Mouse (Mus musculus) kidney, adult 2 months (tissue): ENCODE measurements around the gene Fam186a. TPM values are rescaled to one million over a fixed set of nuclear protein-coding genes. Genes with fewer than 3 reads are reported as not detected.
"Not testable (repeated sequence)": the region's sequence is repeated elsewhere in the genome, so short reads cannot be mapped to it uniquely, and the experiment has no call there.

Experiments
- DNase-seq: peaks from one replicate; pipeline ENCODE4 v3.0.0; 2021
- H3K27ac ChIP-seq: fragments of 200-500 bp; 2 replicates; pipeline ENCODE4 v1.5.1; 2012; ENCODE audit warnings: low read depth, low read length, control low read depth, inconsistent platforms; ENCODE audit not compliant: insufficient read depth
- H3K27me3 ChIP-seq: fragments of 200-500 bp; replicated peaks from 2 replicates; pipeline ENCODE4 v1.6.1; 2012; ENCODE audit warnings: mild to moderate bottlenecking, moderate library complexity, low read length, inconsistent platforms; ENCODE audit not compliant: control insufficient read depth, insufficient read depth
- H3K36me3 ChIP-seq: fragments of 200-500 bp; 2 replicates; pipeline ENCODE4 v1.6.1; 2012; ENCODE audit warnings: mild to moderate bottlenecking, moderate library complexity, low read length, inconsistent platforms; ENCODE audit not compliant: control insufficient read depth, insufficient read depth
- H3K4me1 ChIP-seq: fragments of 200-500 bp; 2 replicates; pipeline ENCODE4 v1.6.1; 2011; ENCODE audit warnings: low read length; ENCODE audit not compliant: control insufficient read depth, insufficient read depth
- H3K4me3 ChIP-seq: fragments of 200-500 bp; 2 replicates; pipeline ENCODE4 v1.5.1; 2011; ENCODE audit warnings: mild to moderate bottlenecking, low read depth, low read length, control low read depth; ENCODE audit not compliant: insufficient read depth
- CTCF ChIP-seq: fragments of 200-500 bp; conservative IDR thresholded peaks from 2 replicates; pipeline ENCODE4 v1.5.1; 2011; ENCODE audit warnings: low read depth, mild to moderate bottlenecking, control low read depth, low read length, moderate library complexity, mixed read lengths; ENCODE audit not compliant: insufficient read depth, insufficient read length
- POLR2A ChIP-seq: fragments of 200-500 bp; IDR thresholded peaks from one replicate; pipeline ENCODE4 v1.6.1; 2011; ENCODE audit warnings: low read depth, low read length, control low read depth
- WGBS: fragments of 180-500 bp; shearing (Covaris S2); methylation state at CpG from one replicate; pipeline ENCODE4 v1.1.7; 2018; 5-methylcytosine and 5-hydroxymethylcytosine counted together
- polyA plus RNA-seq: library from polyadenylated mRNA; depleted of rRNA; stranded (reverse); fragments of >200 nt; gene quantifications from 2 replicates; pipeline ENCODE4 v1.2.3, GENCODE M21; 2012

The Fam186a gene
- polyA plus RNA-seq, 1 experiment = 0.05 TPM

GRCm38 (mm10) chr15:99974476-99975220 is 7.8 kb upstream of the Fam186a start:
- H3K4me3 ChIP-seq = no peak overlapping the region
- no peaks in the 10 kb centered on the region for H3K36me3 ChIP-seq
- TF ChIP-seq CTCF = no peak
- H3K4me1 ChIP-seq = peaks cover 13% of the 10 kb centered on the region; the same call in 1 of the 2 replicates
- no peak for DNase-seq
- no peak overlapping the region for H3K27ac ChIP-seq
- WGBS = 42% methylated on average over 2 of the region's 2 CpGs
- no peaks in the 10 kb centered on the region for H3K27me3 ChIP-seq

DNA sequence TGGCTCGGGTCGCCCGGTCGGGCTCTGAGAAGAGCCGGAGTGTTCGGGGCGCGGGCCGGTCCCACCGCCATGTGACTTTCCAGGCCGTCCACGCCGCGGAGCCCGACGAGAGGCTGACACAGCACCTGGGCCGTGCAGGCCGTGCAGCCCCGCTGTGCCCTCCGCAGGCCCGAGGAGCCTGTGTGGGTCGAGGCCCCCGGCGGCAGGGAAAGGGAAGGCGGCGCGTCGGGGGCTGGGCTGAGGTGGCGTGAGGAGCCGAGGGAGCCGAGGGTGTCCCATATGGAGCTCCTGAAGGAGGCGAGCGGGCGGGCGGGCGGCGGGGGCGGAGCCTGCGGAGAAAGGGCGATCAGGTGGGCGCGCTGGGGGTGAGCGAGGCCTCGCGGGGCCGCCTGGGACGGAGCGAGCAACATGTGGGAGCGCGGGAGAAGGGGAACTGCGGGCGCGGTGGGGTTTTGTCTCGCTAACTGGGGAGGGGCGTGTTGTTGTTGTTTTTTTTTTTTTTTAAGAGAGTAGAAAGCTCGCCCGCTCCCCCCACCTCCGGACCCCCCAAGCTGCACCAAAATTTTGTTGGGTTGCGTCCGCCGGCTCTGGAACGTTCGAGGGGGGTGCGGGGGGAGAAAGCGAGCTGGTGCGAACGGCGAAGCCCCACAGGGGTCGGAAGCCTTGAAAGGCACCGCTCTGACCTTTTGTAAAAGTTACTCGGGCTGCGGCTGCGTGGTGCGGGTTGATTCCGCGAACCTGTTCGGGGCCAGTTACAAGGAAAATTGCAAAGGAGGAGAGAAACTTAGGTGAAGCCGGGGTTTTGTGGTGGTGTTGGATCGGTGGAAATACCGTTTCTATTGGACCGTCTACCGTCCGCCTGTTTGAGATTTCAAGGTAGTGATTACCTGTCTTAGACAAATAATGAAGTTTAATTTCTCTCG is 6.4 kb upstream of the Fam186a start:
- Histone ChIP-seq H3K27me3 (no peaks in the 10 kb centered on the region), H3K4me1 (peaks cover 7% of the 10 kb centered on the region; the same call in 1 of the 2 replicates), H3K27ac (peak overlapping the region; percentile 83), H3K36me3 (no peaks in the 10 kb centered on the region), H3K4me3 (peak overlapping the region; percentile 92)
- 1% methylated on average over 84 of the region's 84 CpGs for WGBS
- DNase-seq = peak; percentile 50
- no peak for TF ChIP-seq CTCF
- TF ChIP-seq POLR2A = no peak

- Histone ChIP-seq H3K4me3 (peak overlapping the region; percentile 92), H3K27ac (peak overlapping the region; percentile 95), H3K4me1 (peaks cover 7% of the 10 kb centered on the region; the same call in 1 of the 2 replicates), H3K27me3 (no peaks in the 10 kb centered on the region), H3K36me3 (no peaks in the 10 kb centered on the region)
- TF ChIP-seq CTCF (no peak), POLR2A (no peak)
- WGBS = under 1% methylated on average over 50 of the region's 50 CpGs
- DNase-seq = peak; percentile 98
Observed at GRCm38 (mm10) chr15:99972361-99972988, 5.6 kb upstream of the Fam186a start.

DNA sequence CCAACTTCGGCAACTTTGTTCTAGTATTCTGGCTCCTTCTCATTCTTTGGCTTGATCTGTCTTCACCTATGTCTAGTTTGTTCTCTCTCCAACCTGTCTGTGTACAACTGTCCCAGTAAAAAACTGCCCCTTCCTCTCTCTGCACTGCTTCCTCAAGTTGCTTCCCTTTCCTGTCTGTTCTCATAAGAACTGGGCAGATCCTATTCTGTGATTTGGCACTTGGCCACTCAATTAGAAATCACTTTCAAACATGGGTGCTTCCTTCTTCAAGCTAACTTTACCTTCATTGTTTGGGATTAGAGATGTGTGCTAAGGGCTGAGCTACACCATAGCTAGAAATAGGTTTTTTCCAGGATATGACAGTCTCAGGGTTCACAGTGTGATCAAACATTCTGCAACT is 3.7 kb upstream of the Fam186a start:
- DNase-seq = peak; percentile 59
- Histone ChIP-seq H3K27me3 (no peaks in the 10 kb centered on the region), H3K36me3 (no peaks in the 10 kb centered on the region), H3K27ac (0 out of 2 replicates have a peak overlapping the region, but pooled peaks have one; percentile 28), H3K4me1 (peaks cover 3% of the 10 kb centered on the region; the same call in 1 of the 2 replicates), H3K4me3 (no peak overlapping the region)
- no peak for TF ChIP-seq CTCF
- TF ChIP-seq POLR2A = no peak
- 72% methylated on average over 1 of the region's 1 CpGs for WGBS

GRCm38 (mm10) chr15:99969765-99970164 is 2.9 kb upstream of the Fam186a start, which contains the start of gene Larp4:
Gene Larp4, plus strand, starts transcription at chr15:99970065.
- H3K4me3 ChIP-seq, H3K4me1 ChIP-seq, DNase-seq, H3K27me3 ChIP-seq, H3K36me3 ChIP-seq: not testable (repeated sequence)
- 95% methylated on average over 6 of the region's 6 CpGs for WGBS
- H3K27ac ChIP-seq = 0 out of 2 replicates have a peak within 1 kb of the TSS, but pooled peaks have one; percentile 28

DNA sequence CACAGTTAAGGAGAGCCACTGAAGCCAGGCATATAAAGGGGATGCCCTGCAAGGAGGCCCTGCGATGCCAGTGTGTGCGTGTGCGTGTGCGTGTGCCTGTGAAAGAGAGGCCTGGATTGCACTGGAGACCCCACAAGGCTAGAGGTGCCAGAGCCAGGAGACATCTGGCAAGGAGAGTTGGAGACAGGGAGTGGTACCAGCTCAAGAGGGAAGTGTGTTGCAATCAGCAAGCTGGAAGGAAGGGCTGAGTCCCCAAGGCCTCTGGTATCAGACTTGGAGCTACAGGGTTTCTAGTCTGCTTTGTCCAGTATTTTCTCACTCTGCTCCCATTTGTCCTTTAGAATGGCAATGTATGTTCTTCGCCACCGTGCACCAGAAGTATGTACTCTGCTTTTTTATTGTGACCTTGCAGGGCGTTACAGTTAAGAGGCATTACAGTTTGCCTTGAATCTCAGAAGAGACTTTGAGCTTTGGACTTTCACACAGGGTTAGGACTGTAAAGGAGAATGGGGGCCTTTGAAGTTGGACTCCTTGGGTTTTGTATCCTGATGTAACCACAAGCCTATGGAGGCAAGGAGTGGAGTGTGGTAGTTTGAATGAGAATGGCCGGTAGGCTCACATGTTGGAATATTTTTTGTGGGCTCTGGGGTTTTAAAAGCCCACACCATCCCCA is 1.6 kb downstream of the Fam186a start:
- no peak overlapping the region for H3K27ac ChIP-seq
- 78% methylated on average over 8 of the region's 8 CpGs for whole genome bisulfite sequencing
- no peak overlapping the region for H3K4me3 ChIP-seq
- 0 out of 2 replicates have a peak, but pooled peaks cover 3% of the 10 kb centered on the region for H3K4me1 ChIP-seq
- H3K36me3 ChIP-seq = no peaks in the 10 kb centered on the region
- H3K27me3 ChIP-seq = no peaks in the 10 kb centered on the region
- DNase-seq = peak; percentile 21
- TF ChIP-seq POLR2A (no peak), CTCF (no peak)
